Mouse (Mus musculus) embryo, embryonic 11.5 days (tissue): ENCODE results near the gene Lrit3.
"Not testable (repeated sequence)": the region's sequence is repeated elsewhere in the genome, so short reads cannot be mapped to it uniquely, and the experiment has no call there.

ENCODE experiments used
- DNase-seq: peaks from one replicate; pipeline ENCODE4 v3.0.0-alpha.2; 2012; ENCODE audit warnings: low read depth, low spot score

Lrit3 gene

DNA sequence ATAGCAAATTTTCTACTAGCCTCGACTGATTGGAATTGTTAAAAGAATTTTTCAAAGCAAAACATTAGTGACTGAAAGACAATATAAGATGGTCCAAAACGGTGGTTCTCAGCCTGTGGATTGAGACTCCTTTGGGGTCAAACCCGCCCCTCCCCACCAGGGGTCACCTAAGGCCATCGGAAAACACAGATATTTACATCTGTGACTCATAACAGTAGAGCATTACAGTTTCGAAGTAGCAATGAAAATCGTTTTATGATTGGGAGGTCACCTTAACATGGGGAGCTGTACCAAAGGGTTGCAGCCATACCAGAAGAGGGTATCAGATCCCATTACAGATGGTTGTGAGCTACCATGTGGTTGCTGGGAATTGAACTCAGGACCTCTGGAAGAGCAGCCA lies 32.6 kb downstream of the Lrit3 start:
- DNase-seq, result no peak

DNA sequence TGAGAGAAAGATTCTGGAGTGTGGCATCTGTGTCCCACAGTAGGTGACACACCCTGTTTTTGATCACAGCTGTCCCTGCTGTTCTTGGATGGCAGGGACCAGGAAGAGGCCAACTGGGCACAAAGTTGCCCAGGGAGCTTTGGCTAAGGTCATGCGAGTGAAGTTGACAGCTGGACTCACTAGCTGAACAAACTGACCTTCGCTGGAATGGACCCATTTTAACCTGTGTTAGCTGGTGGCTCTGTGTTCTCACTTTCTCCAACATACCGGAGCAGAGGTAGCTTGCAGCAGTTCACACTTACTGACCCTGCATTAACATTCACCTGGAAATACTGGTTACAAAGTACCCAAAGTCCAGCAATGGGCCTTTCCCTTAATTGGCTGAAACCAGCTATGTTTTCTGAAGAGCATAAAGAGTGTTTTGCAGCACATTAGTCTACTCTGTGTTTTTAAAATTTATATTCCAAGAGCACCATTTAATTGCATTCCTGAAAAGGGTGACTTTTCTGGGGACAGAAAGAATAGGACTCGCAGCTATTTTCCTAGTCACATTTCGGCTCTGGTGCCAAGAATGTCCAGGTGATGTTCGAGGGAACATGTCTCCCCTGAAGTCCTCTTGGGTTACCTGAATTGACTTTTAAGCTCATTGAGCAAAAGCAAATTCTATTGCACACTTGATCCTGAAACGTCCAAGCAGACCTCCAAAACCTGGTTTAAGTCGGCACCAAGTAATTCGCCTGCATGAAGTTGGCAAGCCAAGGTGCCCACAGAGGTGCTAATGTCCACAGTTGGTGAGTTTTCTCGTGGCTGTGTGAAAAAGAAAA lies 36.6 kb downstream of the Lrit3 start:
- DNase-seq, result no peak

GRCm38 (mm10) chr3:129766106-129766505 lies 37.7 kb downstream of the Lrit3 start:
- no peak for DNase-seq

DNA sequence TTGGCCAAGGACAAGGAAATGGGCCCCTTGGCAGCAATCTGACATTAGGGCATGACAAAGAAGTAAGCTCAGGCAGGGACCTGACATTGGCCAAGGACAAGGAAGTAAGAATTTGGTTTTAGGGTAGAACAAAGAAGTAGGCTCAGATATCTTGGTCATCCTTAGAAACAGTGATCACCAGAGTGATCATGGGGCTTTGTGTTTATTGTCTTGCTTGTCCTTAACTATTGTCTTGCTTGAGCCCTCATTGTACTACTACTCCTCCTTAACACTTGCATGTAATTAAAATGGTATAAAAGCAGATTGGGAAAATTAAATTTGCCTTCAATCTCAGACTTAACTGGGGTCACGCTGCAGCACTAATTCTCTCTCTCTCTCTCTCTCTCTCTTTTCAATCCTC lies 46.2 kb downstream of the Lrit3 start:
- not testable (repeated sequence) for DNase-seq

- no peak for DNase-seq
These were observed 48.9 kb downstream of the Lrit3 start, which contains the start of gene Egf for GRCm38 (mm10) chr3:129754650-129755604. Gene Egf, minus strand, starts transcription at chr3:129755316.

- no peak for DNase-seq
These were observed 59.0 kb downstream of the Lrit3 start for GRCm38 (mm10) chr3:129744803-129745202.

GRCm38 (mm10) chr3:129742781-129743180 lies 61.0 kb downstream of the Lrit3 start:
- no peak for DNase-seq

DNA sequence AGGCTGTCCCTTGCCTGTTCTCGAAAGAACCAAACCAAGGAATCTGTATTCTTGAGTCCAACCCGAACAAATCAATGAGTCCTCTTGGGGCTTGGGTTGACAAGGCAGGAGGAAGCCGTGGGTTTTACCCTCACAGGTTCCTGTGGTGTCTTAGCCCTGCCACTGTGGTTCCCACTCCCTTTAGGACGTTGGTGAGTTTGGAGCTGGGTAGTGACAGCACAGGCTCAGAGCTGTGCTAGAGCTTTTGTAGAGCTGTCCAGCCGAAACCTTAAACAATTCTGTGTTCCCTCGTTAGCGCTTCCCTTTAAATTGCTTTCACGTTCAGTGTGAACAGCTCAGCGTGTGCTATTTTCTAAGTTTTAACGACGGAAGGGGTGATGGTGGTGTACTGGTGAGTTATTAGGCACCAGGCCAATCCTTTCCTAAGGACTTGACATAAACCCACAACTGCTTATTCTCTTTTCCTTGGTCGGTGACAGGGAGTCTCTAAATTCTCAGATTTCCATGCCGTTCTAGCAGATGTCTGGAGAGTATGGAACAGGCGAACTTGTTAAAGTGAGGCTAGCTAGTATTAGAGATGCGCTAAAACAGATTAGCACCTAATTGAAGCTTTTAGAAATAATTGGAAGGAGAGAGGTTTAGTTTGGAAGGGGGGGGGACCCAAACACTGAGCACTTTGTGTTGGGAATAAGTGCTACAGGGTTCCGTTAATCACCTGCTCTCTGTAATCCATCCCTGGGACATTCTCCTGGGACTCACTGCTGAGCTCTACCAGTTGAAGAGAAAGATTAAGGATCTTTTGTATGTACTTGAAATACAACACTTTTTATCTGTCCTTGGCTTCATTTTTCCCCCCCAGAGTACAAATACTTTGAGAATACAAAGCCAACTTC lies 65.3 kb downstream of the Lrit3 start:
- no peak for DNase-seq
